Mouse (Mus musculus): ENCODE results near the gene Mex3d.

- TF ChIP-seq TAL1 (IDR thresholded peaks at IDR 0.05; ENCODE audit: low read length), result no peak
- TF ChIP-seq GATA1 (IDR thresholded peaks at IDR 0.05; ENCODE audit: low read length), result no peak
These were observed 11.9 kb upstream of the Mex3d start, which contains the start of gene Mbd3 for GRCm38 (mm10) chr10:80399191-80399972.

All from erythroblast, embryonic 14.5 days (primary cell).